Mouse (Mus musculus): ENCODE measurements at regions not wholly inside any gene's neighbourhood (a gene's known extent, or its start where the extent isn't known, plus 50 kb on each side); places are given as distances from the start of the nearest gene placed in this dataset.

GRCm38 (mm10) chr2:137591551-137591950, 475.1 kb upstream of the Jag1 start:
- in situ Hi-C loops (cut with MboI, MseI): no loop called here

GRCm38 (mm10) chr2:137581491-137581890, 465.0 kb upstream of the Jag1 start:
- in situ Hi-C loops (cut with MboI, MseI): no loop called here

GRCm38 (mm10) chr2:137575750-137576149, 459.3 kb upstream of the Jag1 start:
- in situ Hi-C loops (cut with MboI, MseI): no loop called here

GRCm38 (mm10) chr2:137574845-137575449, 458.5 kb upstream of the Jag1 start:
- in situ Hi-C loops (cut with MboI, MseI): no loop called here

- in situ Hi-C loops (cut with MboI, MseI): no loop called here
Observed at GRCm38 (mm10) chr2:137571146-137571545, 454.7 kb upstream of the Jag1 start.

- in situ Hi-C loops (cut with MboI, MseI): no loop called here
Observed at GRCm38 (mm10) chr2:137566619-137567018, 450.2 kb upstream of the Jag1 start.

GRCm38 (mm10) chr2:137564064-137564624, 447.7 kb upstream of the Jag1 start:
- in situ Hi-C loops (cut with MboI, MseI): no loop called here

- in situ Hi-C loops (cut with MboI, MseI): no loop called here
Observed at GRCm38 (mm10) chr2:137560366-137560765, 443.9 kb upstream of the Jag1 start.

GRCm38 (mm10) chr2:137553871-137554270, 437.4 kb upstream of the Jag1 start:
- in situ Hi-C loops (cut with MboI, MseI): no loop called here

GRCm38 (mm10) chr2:137536581-137536980, 420.1 kb upstream of the Jag1 start:
- in situ Hi-C loops (cut with MboI, MseI): no loop called here

- in situ Hi-C loops (cut with MboI, MseI): no loop called here
Observed at GRCm38 (mm10) chr2:137516271-137516670, 399.8 kb upstream of the Jag1 start.

GRCm38 (mm10) chr2:137515043-137515442, 398.6 kb upstream of the Jag1 start:
- in situ Hi-C loops (cut with MboI, MseI): no loop called here

- in situ Hi-C loops (cut with MboI, MseI): no loop called here
Observed at GRCm38 (mm10) chr2:137513895-137514506, 397.6 kb upstream of the Jag1 start.

- in situ Hi-C loops (cut with MboI, MseI): no loop called here
Observed at GRCm38 (mm10) chr2:137510671-137511235, 394.3 kb upstream of the Jag1 start.

- in situ Hi-C loops (cut with MboI, MseI): no loop called here
Observed at GRCm38 (mm10) chr2:137501236-137501635, 384.8 kb upstream of the Jag1 start.

GRCm38 (mm10) chr2:137497616-137498015, 381.2 kb upstream of the Jag1 start:
- in situ Hi-C loops (cut with MboI, MseI): no loop called here

GRCm38 (mm10) chr2:137493600-137493999, 377.2 kb upstream of the Jag1 start:
- in situ Hi-C loops (cut with MboI, MseI): no loop called here

GRCm38 (mm10) chr2:137489181-137489682, 372.8 kb upstream of the Jag1 start:
- in situ Hi-C loops (cut with MboI, MseI): no loop called here

GRCm38 (mm10) chr2:137468769-137469168, 352.3 kb upstream of the Jag1 start:
- in situ Hi-C loops (cut with MboI, MseI): no loop called here

GRCm38 (mm10) chr2:137457061-137457753, 340.8 kb upstream of the Jag1 start:
- in situ Hi-C loops (cut with MboI, MseI): no loop called here

- in situ Hi-C loops (cut with MboI, MseI): no loop called here
Observed at GRCm38 (mm10) chr2:137456436-137456835, 340.0 kb upstream of the Jag1 start.

- in situ Hi-C loops (cut with MboI, MseI): no loop called here
Observed at GRCm38 (mm10) chr2:137446919-137447318, 330.5 kb upstream of the Jag1 start.
